Mouse (Mus musculus): ENCODE results near the gene Lgi1.

Lgi1 gene

DNA sequence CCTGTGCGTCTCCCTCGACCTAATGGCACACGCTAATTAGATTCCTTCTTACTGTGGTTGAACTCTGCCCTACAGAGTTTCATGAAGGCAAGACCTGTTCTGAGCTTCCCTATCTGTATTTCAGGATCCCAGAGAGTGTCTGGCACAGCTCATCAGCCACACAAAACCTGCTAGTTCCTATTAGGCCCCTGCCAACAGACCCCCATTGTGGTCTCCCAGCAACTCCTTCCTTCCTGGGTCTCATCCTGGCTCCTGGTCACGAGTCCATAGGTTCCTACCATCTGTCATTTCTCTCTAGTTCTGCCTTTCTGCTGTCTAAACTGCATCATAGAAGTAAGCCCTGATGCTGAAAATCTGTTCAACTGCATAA, 60.7 kb downstream of the Lgi1 start:
- no peak for DNase-seq (ENCODE audit: low spot score in 2 of 2)

DNA sequence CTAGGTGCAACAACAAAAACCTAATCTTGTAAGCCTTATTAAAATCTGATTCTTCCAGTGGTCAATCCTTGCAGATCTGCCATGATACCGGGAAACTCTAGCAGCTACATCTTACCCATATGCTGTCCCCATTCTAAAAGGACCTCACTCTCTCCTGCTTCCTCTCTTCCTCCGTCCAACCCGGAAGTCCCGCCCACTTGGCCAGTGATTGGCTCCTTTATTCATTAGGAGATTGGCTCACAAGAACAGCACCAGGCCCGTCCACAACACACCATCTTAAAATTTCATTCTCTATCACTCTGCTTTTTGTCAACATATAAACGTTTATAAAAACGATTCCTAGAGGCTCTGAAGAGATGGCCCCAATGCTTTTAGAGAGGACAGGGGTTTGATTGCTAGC, 61.5 kb downstream of the Lgi1 start:
- no peak for DNase-seq (ENCODE audit: low spot score in 2 of 2)

DNA sequence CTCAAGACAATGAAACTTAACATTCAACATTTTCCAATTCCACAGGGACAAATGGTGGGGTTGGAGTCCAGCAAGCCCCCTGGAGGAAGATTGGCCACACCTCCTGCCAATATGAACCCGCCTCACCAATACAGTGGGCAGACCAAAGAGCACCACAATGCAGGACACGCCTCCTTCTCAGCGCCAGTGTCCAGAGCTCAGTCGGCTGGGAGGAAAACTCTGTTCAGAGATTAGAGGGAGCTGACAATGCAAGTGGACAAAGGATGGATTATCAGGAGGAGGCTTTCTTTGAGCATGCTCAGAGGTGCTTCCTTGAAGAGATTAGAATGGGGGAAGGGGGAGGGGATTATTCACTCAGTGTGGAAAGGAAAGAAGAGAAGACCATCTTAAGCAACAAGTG, 62.7 kb downstream of the Lgi1 start:
- DNase-seq (ENCODE audit: low spot score in 2 of 2) = no peak

DNA sequence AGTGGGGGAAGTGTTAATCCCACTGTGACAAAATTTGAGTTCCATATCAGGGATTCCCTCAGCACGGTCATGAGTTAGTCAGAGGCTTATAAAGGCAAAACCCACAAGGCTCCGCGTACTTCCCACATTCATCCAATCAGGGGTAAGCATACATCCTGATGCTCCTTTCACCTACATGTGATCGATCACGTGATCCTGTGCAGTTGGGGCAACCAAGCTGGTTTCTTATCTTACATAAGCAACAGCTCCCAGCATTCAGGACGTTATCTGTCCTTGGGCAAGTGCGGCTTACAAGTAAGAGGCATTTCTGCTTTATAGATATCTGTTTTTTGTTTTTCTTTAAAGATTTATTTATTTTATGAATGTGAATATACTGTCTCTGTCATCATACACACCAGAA, 63.7 kb downstream of the Lgi1 start:
- no peak for DNase-seq (ENCODE audit: low spot score in 2 of 2)

- DNase-seq (ENCODE audit: low spot score in 2 of 2) = no peak
Observed at GRCm38 (mm10) chr19:38329257-38329656, 64.9 kb downstream of the Lgi1 start.

GRCm38 (mm10) chr19:38331072-38331471, 66.7 kb downstream of the Lgi1 start:
- no peak for DNase-seq (ENCODE audit: low spot score in 2 of 2)

- DNase-seq (ENCODE audit: low spot score in 2 of 2) = no peak
Observed at GRCm38 (mm10) chr19:38332245-38332644, 67.9 kb downstream of the Lgi1 start.

- DNase-seq (ENCODE audit: low spot score in 2 of 2) = no peak
Observed at GRCm38 (mm10) chr19:38332820-38333219, 68.5 kb downstream of the Lgi1 start.

DNA sequence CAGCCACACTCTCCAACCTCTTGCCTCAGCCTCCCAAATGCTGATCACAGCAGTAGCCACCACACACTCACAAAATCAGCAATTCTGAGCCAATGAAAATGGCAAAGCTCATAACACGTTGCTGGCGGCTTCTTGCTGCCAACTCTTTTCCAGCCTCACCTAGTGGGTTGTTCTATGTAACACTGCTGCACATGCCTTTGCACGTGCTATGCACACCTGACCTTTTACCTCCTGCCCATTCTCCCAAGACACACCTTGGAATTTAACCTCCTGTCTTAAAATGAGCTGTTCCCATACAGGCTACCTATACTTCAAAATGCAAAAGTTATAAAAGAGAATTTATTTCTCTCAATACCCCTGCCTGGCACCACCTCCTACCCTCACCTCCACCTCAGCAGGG, 72.2 kb downstream of the Lgi1 start:
- DNase-seq (ENCODE audit: low spot score in 2 of 2) = no peak

- DNase-seq (ENCODE audit: low spot score in 2 of 2) = no peak
Observed at GRCm38 (mm10) chr19:38337332-38337731, 73.0 kb downstream of the Lgi1 start.

- no peak for DNase-seq (ENCODE audit: low spot score in 2 of 2)
Observed at GRCm38 (mm10) chr19:38339734-38340133, 75.4 kb downstream of the Lgi1 start.

DNA sequence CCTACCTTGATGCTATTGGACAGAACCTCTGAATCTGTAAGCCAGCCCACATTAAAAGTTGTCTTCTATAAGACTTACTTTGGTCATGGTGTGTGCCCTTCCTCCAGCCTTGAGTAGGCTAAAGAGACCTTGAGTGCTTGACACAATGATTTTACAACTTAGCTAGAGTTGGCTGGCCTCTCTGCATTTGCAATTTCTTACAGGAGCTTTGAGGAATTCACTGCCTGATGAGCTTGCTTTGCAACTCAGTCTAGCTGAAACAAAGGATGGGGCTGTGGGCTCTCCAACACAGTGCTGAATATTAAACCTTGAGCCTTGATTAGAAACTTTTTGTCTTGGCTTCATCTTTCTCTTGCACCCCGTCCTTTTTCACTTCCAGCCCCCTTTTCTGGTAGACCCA, 78.9 kb downstream of the Lgi1 start:
- no peak for DNase-seq (ENCODE audit: low spot score in 2 of 2)

- DNase-seq (ENCODE audit: low spot score in 2 of 2) = no peak
Observed at GRCm38 (mm10) chr19:38348271-38349012, 84.1 kb downstream of the Lgi1 start.

DNA sequence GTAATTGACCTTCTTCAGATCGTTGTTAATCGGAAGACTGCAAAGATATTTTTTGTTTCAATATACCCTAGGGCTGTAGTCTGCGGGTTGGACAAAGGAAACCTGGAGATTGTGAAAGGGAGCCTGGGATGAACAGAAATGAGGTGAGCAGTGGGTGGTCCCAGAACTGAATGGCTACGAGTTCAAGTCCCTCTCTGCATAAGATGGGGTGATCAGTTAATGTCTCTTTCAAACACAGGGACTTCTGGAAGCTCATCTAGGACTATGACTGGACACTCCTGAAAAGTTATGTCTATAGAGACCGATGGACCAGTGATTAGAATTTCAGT, 84.6 kb downstream of the Lgi1 start:
- no peak for DNase-seq (ENCODE audit: low spot score in 2 of 2)

DNA sequence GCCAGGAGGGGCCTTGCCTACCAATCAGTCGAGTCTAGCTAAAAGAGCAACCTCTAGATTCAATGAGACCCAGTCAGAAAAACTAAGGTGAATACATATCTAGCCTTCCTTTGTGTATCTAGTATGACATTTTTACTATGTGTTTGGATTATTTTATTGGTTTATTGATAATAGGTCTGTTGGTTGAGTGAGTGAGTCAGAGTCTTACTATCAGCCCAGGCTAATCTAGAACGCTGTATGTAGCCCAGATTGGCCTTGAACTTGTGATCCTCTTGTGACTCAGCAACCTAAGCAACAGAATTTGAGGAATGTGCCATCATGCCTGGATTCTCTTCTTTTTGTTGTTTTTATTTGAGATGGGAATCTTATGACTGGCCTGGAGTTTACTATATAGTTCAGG, 86.9 kb downstream of the Lgi1 start:
- no peak for DNase-seq (ENCODE audit: low spot score in 2 of 2)

GRCm38 (mm10) chr19:38351728-38352127, 87.4 kb downstream of the Lgi1 start:
- DNase-seq (ENCODE audit: low spot score in 2 of 2) = no peak

DNA sequence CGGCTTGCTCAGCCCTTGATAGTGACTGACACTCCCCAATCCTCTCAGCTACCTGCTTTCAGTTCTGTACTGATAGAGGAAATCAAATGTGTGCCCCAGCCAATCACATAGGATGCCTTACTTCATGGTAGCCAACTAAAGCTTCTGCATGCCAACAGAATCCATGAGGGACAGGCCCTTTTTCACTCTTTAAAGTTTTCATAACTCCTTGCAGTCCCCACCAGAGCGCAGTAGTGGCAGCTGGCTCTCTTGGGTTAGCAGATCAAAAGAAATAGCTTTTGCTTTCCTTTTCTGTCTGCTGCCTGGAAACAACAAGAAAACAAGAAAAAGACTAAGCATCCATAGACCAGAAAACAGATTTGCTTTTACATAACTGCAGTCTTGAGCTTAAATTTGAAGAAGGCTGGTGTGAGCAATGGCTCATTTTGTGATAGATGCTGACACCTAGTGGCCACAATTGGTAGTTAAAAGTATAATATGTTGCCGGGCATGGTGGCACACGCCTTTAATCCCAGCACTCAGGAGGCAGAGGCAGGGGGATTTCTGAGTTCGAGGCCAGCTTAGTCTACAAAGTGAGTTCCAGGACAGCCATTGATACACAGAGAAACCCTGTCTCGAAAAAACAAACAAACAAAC, 88.3 kb downstream of the Lgi1 start:
- DNase-seq (ENCODE audit: low spot score in 2 of 2) = no peak

GRCm38 (mm10) chr19:38354279-38354678, 89.9 kb downstream of the Lgi1 start:
- no peak for DNase-seq (ENCODE audit: low spot score in 2 of 2)

GRCm38 (mm10) chr19:38354819-38355360, 90.6 kb downstream of the Lgi1 start:
- DNase-seq (ENCODE audit: low spot score in 2 of 2) = no peak

DNA sequence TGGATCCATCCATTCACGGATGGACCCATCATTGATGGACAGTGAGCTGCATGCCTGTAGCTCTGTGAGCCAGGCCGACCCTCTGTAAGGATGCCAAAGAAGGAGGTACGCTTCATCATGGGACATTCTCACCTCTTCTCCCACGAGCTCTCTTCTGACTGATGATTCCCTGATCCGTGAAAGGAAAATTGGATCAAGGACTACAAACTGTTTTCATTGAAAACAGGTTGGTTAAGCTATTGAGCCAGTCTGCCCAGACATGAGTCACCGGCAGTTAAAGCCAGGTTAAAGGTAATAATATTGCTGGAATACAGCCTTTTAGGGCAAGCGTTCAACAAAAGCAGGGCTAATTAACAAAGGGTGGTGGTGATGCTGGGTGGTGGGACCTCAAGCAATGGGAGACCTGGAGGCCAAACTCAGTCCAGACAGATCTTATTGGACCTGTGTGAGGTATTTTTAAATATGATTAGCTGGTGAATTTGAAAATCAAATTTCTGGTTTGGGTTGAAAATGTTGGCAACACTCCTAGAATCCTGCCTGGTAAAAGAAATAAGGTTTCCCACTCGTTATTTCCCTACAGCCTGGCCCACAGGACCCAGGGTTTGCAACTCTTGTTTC, 92.0 kb downstream of the Lgi1 start:
- DNase-seq (ENCODE audit: low spot score in 2 of 2) = no peak

- DNase-seq (ENCODE audit: low spot score in 2 of 2) = no peak
Observed at GRCm38 (mm10) chr19:38357956-38358623, 93.8 kb downstream of the Lgi1 start.

DNA sequence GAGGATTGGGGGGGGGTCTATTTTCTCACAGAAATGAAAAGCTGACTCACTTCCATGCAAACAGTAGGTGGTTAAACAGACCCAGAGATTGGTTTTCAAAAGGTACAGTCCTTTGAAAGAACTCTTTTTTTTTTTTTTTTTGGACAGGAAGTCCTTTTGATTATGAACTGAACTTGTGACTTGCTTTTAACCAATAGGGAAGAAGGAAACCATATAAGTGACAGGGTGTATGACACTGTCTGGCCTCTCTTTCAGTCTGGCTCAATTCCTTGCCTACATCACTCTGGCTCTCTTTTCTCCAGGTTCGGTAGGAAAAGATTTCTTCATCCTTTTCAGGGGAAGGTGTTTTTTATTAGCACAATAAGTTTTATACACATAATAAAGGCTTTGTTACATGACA, 95.0 kb downstream of the Lgi1 start:
- no peak for DNase-seq (ENCODE audit: low spot score in 2 of 2)

Measured in spleen, postnatal 14 days (tissue).